Mouse (Mus musculus) left cerebral cortex, adult 2 months (tissue): ENCODE data around the gene Galk1. TPM values are rescaled to one million over a fixed set of nuclear protein-coding genes. Genes with fewer than 3 reads are reported as not detected.
A peak's percentile ranks its signal among the peaks of the same experiment; 100 is the strongest.

Source experiments
- DNase-seq, 2 experiments: peaks; one replicate each; pipeline ENCODE4 v3.0.0; 2021 to 2022; ENCODE audit warnings: low spot score in 2 of 2, mixed read lengths in 1 of 2; ENCODE audit errors: extremely low spot score in 1 of 2
- H3K27ac ChIP-seq: fragments of 200-600 bp; 2 replicates; pipeline ENCODE4 v1.8.1; 2022
- H3K4me3 ChIP-seq: fragments of 200-600 bp; 2 replicates; pipeline ENCODE4 v1.8.1; 2022
- CTCF ChIP-seq: fragments of 200-600 bp; IDR thresholded peaks from 2 replicates; pipeline ENCODE4 v1.8.1; 2022; ENCODE audit warnings: antibody characterized with exemption, mild to moderate bottlenecking, moderate library complexity
- intact Hi-C: fragments of 180-260 bp; cut with DNase I; formaldehyde crosslinking; loops from one replicate; pipeline ENCODE4 v1.15.1; 2025
- total RNA-seq, 2 experiments: library from RNA; stranded (reverse); gene quantifications; 2 replicates each; pipeline ENCODE4 v1.2.3; 2021

The Galk1 gene
- total RNA-seq, 2 experiments from 2014 or later = 13.3 to 13.9 TPM

- intact Hi-C loops = loop anchor here (10.0 kb wide), 1 partner anchor 282 kb away; no protein-coding TSS in a partner anchor
- Histone ChIP-seq H3K27ac (no peak overlapping the region), H3K4me3 (no peak overlapping the region)
- no peak for DNase-seq
- TF ChIP-seq CTCF = no peak
Measured at GRCm38 (mm10) chr11:116007095-116007850, 5.2 kb downstream of the Galk1 start.

GRCm38 (mm10) chr11:116005701-116006419, 6.7 kb downstream of the Galk1 start:
- DNase-seq = no peak
- H3K27ac ChIP-seq = no peak overlapping the region
- intact Hi-C loops = loop anchor here (10.0 kb wide), 1 partner anchor 281 kb away; no protein-coding TSS in a partner anchor
- no peak for TF ChIP-seq CTCF
- H3K4me3 ChIP-seq = no peak overlapping the region

GRCm38 (mm10) chr11:116004840-116005700, 7.4 kb downstream of the Galk1 start:
- peak overlapping the region; percentile 40 for H3K4me3 ChIP-seq
- DNase-seq = peak; percentile 66 to 69
- peak overlapping the region; percentile 51 for H3K27ac ChIP-seq
- intact Hi-C loops = loop anchor here (10.0 kb wide), 1 partner anchor 280 kb away; no protein-coding TSS in a partner anchor
- peak; percentile 57 for TF ChIP-seq CTCF

- H3K4me3 ChIP-seq = peak overlapping the region; percentile 40
- H3K27ac ChIP-seq = peak overlapping the region; percentile 51
- TF ChIP-seq CTCF = no peak
- intact Hi-C loops = loop anchor here (10.0 kb wide), 1 partner anchor 280 kb away; no protein-coding TSS in a partner anchor
- no peak for DNase-seq
Measured at GRCm38 (mm10) chr11:116004186-116004823, 8.2 kb downstream of the Galk1 start.

GRCm38 (mm10) chr11:116002894-116003293, 9.6 kb downstream of the Galk1 start:
- DNase-seq = no peak
- Histone ChIP-seq H3K27ac (no peak overlapping the region), H3K4me3 (no peak overlapping the region)
- no peak; the same call in none of the 2 replicates for TF ChIP-seq CTCF
- intact Hi-C loops = loop anchor here (10.0 kb wide), 1 partner anchor 278 kb away; no protein-coding TSS in a partner anchor

DNA sequence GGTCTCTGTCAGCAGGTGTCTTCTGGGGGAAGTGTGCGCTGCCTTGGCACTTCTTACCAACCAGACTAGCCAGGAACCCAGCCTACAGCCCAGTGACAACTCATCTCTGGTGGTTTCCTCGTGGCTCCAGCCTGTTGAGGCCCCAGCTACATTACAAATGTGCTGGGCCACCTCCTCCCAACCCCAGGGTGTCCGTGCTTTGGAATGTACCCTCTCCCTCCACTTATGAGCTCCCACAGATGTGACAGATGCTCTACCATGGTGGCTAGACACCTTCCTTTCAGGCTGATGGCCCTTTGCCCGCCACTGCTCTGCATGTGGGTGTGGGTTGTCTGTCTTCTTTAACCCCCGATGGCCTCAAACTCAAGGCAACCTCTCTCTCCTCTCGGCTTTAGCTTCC, 10.8 kb downstream of the Galk1 start:
- no peak for TF ChIP-seq CTCF
- DNase-seq = no peak
- Histone ChIP-seq H3K4me3 (no peak overlapping the region), H3K27ac (no peak overlapping the region)
- intact Hi-C loops = loop anchor here (10.0 kb wide), 1 partner anchor 277 kb away; no protein-coding TSS in a partner anchor

DNA sequence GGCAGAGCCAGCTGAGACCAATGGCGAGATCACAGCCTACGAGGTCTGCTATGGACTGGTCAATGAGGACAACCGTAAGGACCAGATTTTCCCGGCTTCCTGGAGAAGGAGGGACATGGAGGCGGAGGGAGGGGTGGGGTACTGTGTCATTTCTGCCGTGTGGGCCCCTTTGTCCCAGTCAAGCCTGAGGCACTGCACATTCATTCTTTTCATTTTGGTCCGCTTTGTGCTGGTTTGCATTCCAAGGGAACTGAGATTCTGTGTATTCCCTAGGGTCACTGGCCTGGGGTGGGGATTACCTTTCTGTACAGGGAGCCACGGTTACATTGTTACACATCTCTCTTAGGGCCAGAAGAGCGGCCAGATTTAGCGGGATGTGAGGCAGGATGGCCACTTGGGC, 11.9 kb downstream of the Galk1 start:
- no peak for TF ChIP-seq CTCF
- intact Hi-C loops = loop anchor here (10.0 kb wide), 1 partner anchor 276 kb away; no protein-coding TSS in a partner anchor
- no peak for DNase-seq
- no peak overlapping the region for H3K27ac ChIP-seq
- no peak overlapping the region for H3K4me3 ChIP-seq

- intact Hi-C loops = loop anchor here (1.0 to 10.0 kb wide), 2 partner anchors 60 to 275 kb away; no protein-coding TSS in a partner anchor
- Histone ChIP-seq H3K27ac (no peak overlapping the region), H3K4me3 (no peak overlapping the region)
- peak; percentile 61 to 78 for DNase-seq
- TF ChIP-seq CTCF = peak; percentile 70
Measured at GRCm38 (mm10) chr11:115999538-116000143, 12.9 kb downstream of the Galk1 start.

DNA sequence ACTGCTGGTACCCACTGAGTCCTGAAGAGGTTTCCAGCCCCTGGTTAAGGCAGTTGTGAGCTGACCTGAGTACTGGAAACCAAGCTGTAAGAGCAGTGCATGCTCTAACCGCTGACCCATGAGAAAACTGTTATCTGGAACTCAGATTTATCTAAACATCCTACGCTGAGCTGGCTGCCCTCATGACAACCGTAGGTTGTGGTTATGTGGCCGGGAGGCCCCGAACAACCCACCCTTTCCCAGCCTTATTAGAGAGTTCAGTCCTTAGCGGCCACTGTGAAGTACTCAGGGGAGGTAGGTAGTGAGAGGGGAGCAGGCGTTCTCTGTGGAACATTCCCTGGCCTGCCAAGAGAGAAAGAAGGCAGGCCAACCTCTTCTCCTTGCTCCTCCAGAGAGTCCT, 13.5 kb downstream of the Galk1 start:
- intact Hi-C loops = loop anchor here (1.0 kb wide), 1 partner anchor 60 kb away; no protein-coding TSS in a partner anchor
- TF ChIP-seq CTCF = no peak
- Histone ChIP-seq H3K27ac (no peak overlapping the region), H3K4me3 (no peak overlapping the region)
- DNase-seq = no peak

- Histone ChIP-seq H3K4me3 (no peak overlapping the region), H3K27ac (no peak overlapping the region)
- intact Hi-C loops = no loop called here
- DNase-seq = no peak
- no peak for TF ChIP-seq CTCF
Measured at GRCm38 (mm10) chr11:115997662-115998061, 14.9 kb downstream of the Galk1 start.
